Comparison of ENCODE assay signal across 8 mouse cellular contexts in genomic region chr14:103815542-103815941, GRCm38 (mm10). TPM values are rescaled to one million over a fixed set of nuclear protein-coding genes. Genes with fewer than 3 reads are reported as not detected.
DNase-seq lines count a peak whose midpoint lies in the region; ATAC-seq and TF ChIP-seq lines count a peak whose summit lies in the region.
"Had no signal": no experiment of that assay in that cellular context is flagged by ENCODE, and none has a peak within 500 bp of the region (broad histone marks: within the 10 kb centered on the region; RNA-seq: fewer than 3 reads in every experiment).

No protein-coding gene starts in this region.

- peak; percentile 81 for TF ChIP-seq EP300 in heart, postnatal 0 days (IDR thresholded peaks at IDR 0.05; ENCODE audit: low read depth)
- no peak for TF ChIP-seq EP300 in liver, embryonic 14.5 days (IDR thresholded peaks at IDR 0.05; ENCODE audit: low read depth)

- ATAC-seq in heart, postnatal 0 days (ENCODE audit: insufficient read depth, low read depth): peak; percentile 81
- ATAC-seq in liver, embryonic 14.5 days (ENCODE audit: insufficient read depth): no peak

- TF ChIP-seq CTCF in heart, postnatal 0 days (IDR thresholded peaks at IDR 0.05; ENCODE audit: low read depth): no peak
- no peak for TF ChIP-seq CTCF in liver, embryonic 14.5 days (IDR thresholded peaks at IDR 0.05; ENCODE audit: low read depth)

- H3K9ac ChIP-seq in ES-E14 (ENCODE audit: insufficient read depth, low read depth, low read length, poor library complexity, severe bottlenecking): no peak overlapping the region
- no peak overlapping the region for H3K9ac ChIP-seq in heart, postnatal 0 days (replicated peaks; ENCODE audit: low read depth, low read length)
- no peak overlapping the region for H3K9ac ChIP-seq in liver, embryonic 14.5 days (replicated peaks)
- H3K9ac ChIP-seq: limb, embryonic 15.5 days had no signal

- no peak for DNase-seq in ES-E14 (ENCODE audit: low read depth, low spot score)
- peak; percentile 8 for DNase-seq in NIH3T3 (ENCODE audit: low read depth)
- DNase-seq in heart, postnatal 0 days (ENCODE audit: low spot score): peak; percentile 46
- no peak for DNase-seq in liver, embryonic 14.5 days (ENCODE audit: low read depth in 3 of 3, low spot score in 3 of 3)
- DNase-seq in urinary bladder, postnatal 10 days (ENCODE audit: low spot score): no peak
- no peak for DNase-seq in midbrain, embryonic 10.5 days (ENCODE audit: low spot score)
- no peak for DNase-seq in right cerebral cortex, postnatal 25 days

- peak overlapping the region; percentile 28 for H3K4me2 ChIP-seq in heart, postnatal 0 days (ENCODE audit: low read depth, low read length)
- peak overlapping the region; percentile 21 for H3K4me2 ChIP-seq in liver, embryonic 14.5 days (ENCODE audit: low read depth)
- H3K4me2 ChIP-seq: limb, embryonic 15.5 days had no signal

- no peaks in the 10 kb centered on the region for H3K36me3 ChIP-seq in ES-E14 (ENCODE audit: control insufficient read depth, insufficient read depth, low read length, poor library complexity, severe bottlenecking)
- no peaks in the 10 kb centered on the region for H3K36me3 ChIP-seq in heart, postnatal 0 days (replicated peaks; ENCODE audit: control insufficient read depth, insufficient read depth, low read length)
- no peaks in the 10 kb centered on the region for H3K36me3 ChIP-seq in liver, embryonic 14.5 days (replicated peaks; ENCODE audit: control insufficient read depth, insufficient read depth, low read depth)
- H3K36me3 ChIP-seq in midbrain, embryonic 10.5 days: peaks cover 50% of the 10 kb centered on the region
- H3K36me3 ChIP-seq: limb, embryonic 15.5 days had no signal

- no peak overlapping the region for H3K4me3 ChIP-seq in ES-E14 (ENCODE audit: insufficient read depth in 1 of 2, low read depth in 1 of 2, low read length in 2 of 2, poor library complexity in 1 of 2, severe bottlenecking in 1 of 2)
- peak overlapping the region; percentile 8; the same call in 1 of the 2 replicates for H3K4me3 ChIP-seq in heart, postnatal 0 days (ENCODE audit: low read depth, low read length)
- no peak overlapping the region for H3K4me3 ChIP-seq in liver, embryonic 14.5 days (ENCODE audit: insufficient read depth in 1 of 2, low read depth in 2 of 2, low read length in 2 of 2)
- no peak overlapping the region for H3K4me3 ChIP-seq in midbrain, embryonic 10.5 days
- H3K4me3 ChIP-seq: limb, embryonic 15.5 days had no signal

- H3K27me3 ChIP-seq in heart, postnatal 0 days (ENCODE audit: control insufficient read depth, insufficient read depth, low read length): no peaks in the 10 kb centered on the region
- no peaks in the 10 kb centered on the region for H3K27me3 ChIP-seq in liver, embryonic 14.5 days (ENCODE audit: control insufficient read depth, insufficient read depth, low read length)
- H3K27me3 ChIP-seq in midbrain, embryonic 10.5 days (ENCODE audit: low read depth, poor library complexity, severe bottlenecking): no peaks in the 10 kb centered on the region
- H3K27me3 ChIP-seq: limb, embryonic 15.5 days had no signal

- WGBS in heart, postnatal 0 days: 35% methylated on average over 16 of the region's 16 CpGs
- 21% methylated on average over 16 of the region's 16 CpGs for WGBS in liver, embryonic 14.5 days (ENCODE audit: insufficient replicate concordance)
- WGBS in midbrain, embryonic 10.5 days: 76% methylated on average over 16 of the region's 16 CpGs

- no peaks in the 10 kb centered on the region for H3K4me1 ChIP-seq in ES-E14 (ENCODE audit: control insufficient read depth in 2 of 2, insufficient read depth in 2 of 2, low read length in 2 of 2, poor library complexity in 1 of 2)
- no peaks in the 10 kb centered on the region; the same call in none of the 2 replicates for H3K4me1 ChIP-seq in heart, postnatal 0 days (ENCODE audit: control insufficient read depth, insufficient read depth)
- H3K4me1 ChIP-seq in liver, embryonic 14.5 days (replicated peaks; ENCODE audit: control insufficient read depth in 2 of 2, insufficient read depth in 2 of 2, low read length in 1 of 2): peaks cover 3 to 9% of the 10 kb centered on the region in 2 experiments; a peak in 3 of 4 replicates
- no peaks in the 10 kb centered on the region for H3K4me1 ChIP-seq in midbrain, embryonic 10.5 days
- H3K4me1 ChIP-seq: limb, embryonic 15.5 days had no signal

- H3K27ac ChIP-seq in ES-E14 (ENCODE audit: insufficient read depth, low read depth, low read length, poor library complexity, severe bottlenecking): no peak overlapping the region
- H3K27ac ChIP-seq in heart, postnatal 0 days (ENCODE audit: low read depth): peak overlapping the region; percentile 63
- no peak overlapping the region for H3K27ac ChIP-seq in liver, embryonic 14.5 days
- H3K27ac ChIP-seq in midbrain, embryonic 10.5 days (replicated peaks): no peak overlapping the region
- H3K27ac ChIP-seq: limb, embryonic 15.5 days had no signal

- in situ Hi-C loops in ES-E14 (cut with MboI; ENCODE audit: low sequenced_read_pairs in 2 of 2, unreplicated experiment in 2 of 2): no loop called here

- no peaks in the 10 kb centered on the region for H3K9me3 ChIP-seq in ES-E14 (ENCODE audit: control insufficient read depth, insufficient read depth, low read depth, low read length)
- no peaks in the 10 kb centered on the region for H3K9me3 ChIP-seq in heart, postnatal 0 days (replicated peaks; ENCODE audit: control insufficient read depth, low read length)
- no peaks in the 10 kb centered on the region for H3K9me3 ChIP-seq in liver, embryonic 14.5 days (ENCODE audit: control insufficient read depth, low read length)
- H3K9me3 ChIP-seq in midbrain, embryonic 10.5 days (replicated peaks): no peaks in the 10 kb centered on the region
- H3K9me3 ChIP-seq: limb, embryonic 15.5 days had no signal

TF ChIP-seq in ES-E14, 5 proteins besides CTCF, POLR2A, EP300 and RAD21:
- TF ChIP-seq ZC3H11A (IDR thresholded peaks at IDR 0.05; ENCODE audit: borderline replicate concordance, low read depth, low read length): no peak
- no peak for TF ChIP-seq CHD2 (IDR thresholded peaks at IDR 0.05; ENCODE audit: low read depth, low read length)
- 0 out of 2 replicates have a peak, but pooled peaks have one; percentile 14 for TF ChIP-seq ZNF384 (IDR thresholded peaks at IDR 0.05; ENCODE audit: low read depth, low read length)

RNA-seq across cellular contexts. Expression of gene Ednrb, which starts 28.7 kb away (rescaled TPM):
- total RNA-seq in ES-E14 (2012; rRNA removed): 0.11 and 0.18 TPM in 2 replicates
- 63.6 and 72.5 TPM in 2 replicates for total RNA-seq in heart, postnatal 0 days (2014; rRNA removed; ENCODE audit: low replicate concordance)
- polyA plus RNA-seq in heart, postnatal 0 days (2015; fragmentation: Nextera tagmentation; extraction: Ambion mirVana): 55.4 and 61.8 TPM in 2 replicates
- polyA plus RNA-seq in liver, embryonic 14.5 days (2012; rRNA removed): 1.6 and 2.3 TPM in 2 replicates
- polyA plus RNA-seq in liver, embryonic 14.5 days (2014; fragmentation: Nextera tagmentation; extraction: Ambion mirVana): 6.7 and 7.5 TPM in 2 replicates
- 48.9 and 81.8 TPM in 2 replicates for polyA plus RNA-seq in midbrain, embryonic 10.5 days (2016; fragmentation: Nextera tagmentation; extraction: Ambion mirVana)

Comparison
In these comparisons a context has a peak if more than half of its experiments do, and no peak if none do; other contexts are left out.
1. DNase-seq: peak in NIH3T3 (single experiment) and heart, postnatal 0 days (single experiment); none in ES-E14 (single experiment), liver, embryonic 14.5 days (0 of 3), urinary bladder, postnatal 10 days (single experiment), midbrain, embryonic 10.5 days (single experiment) and right cerebral cortex, postnatal 25 days (single experiment).